20 mouse cellular contexts compared by ENCODE assay signal in genomic region chr3:30976991-30977603, GRCm38 (mm10). TPM values are rescaled to one million over a fixed set of nuclear protein-coding genes. Genes with fewer than 3 reads are reported as not detected.
DNase-seq lines count a peak whose midpoint lies in the region; ATAC-seq lines count a peak whose summit lies in the region.
"Had no signal": no experiment of that assay in that cellular context is flagged by ENCODE, and none has a peak within 500 bp of the region (broad histone marks: within the 10 kb centered on the region; RNA-seq: fewer than 3 reads in every experiment).

No protein-coding gene starts in this region.

- no peaks in the 10 kb centered on the region for H3K27me3 ChIP-seq in kidney, embryonic 15.5 days
- no peaks in the 10 kb centered on the region for H3K27me3 ChIP-seq in kidney, embryonic 14.5 days (ENCODE audit: control insufficient read depth, insufficient read depth, low read length)
- H3K27me3 ChIP-seq in kidney, embryonic 16.5 days (ENCODE audit: insufficient read depth, low read length), result no peaks in the 10 kb centered on the region
- no peaks in the 10 kb centered on the region for H3K27me3 ChIP-seq in lung, embryonic 16.5 days (ENCODE audit: control insufficient read depth, insufficient read depth, low read depth, low read length)
- H3K27me3 ChIP-seq in stomach, embryonic 16.5 days (ENCODE audit: control insufficient read depth, insufficient read depth, low read length), result no peaks in the 10 kb centered on the region
- H3K27me3 ChIP-seq: embryonic facial prominence, embryonic 15.5 days; heart, embryonic 13.5 days; megakaryocyte, embryonic 14.5 days had no signal

- ATAC-seq in kidney, embryonic 15.5 days (replicated peaks; ENCODE audit: low FRiP score), result no peak
- no peak for ATAC-seq in kidney, embryonic 14.5 days (ENCODE audit: low FRiP score, low TSS enrichment)
- peak; percentile 75; the same call in 1 of the 2 replicates for ATAC-seq in kidney, embryonic 16.5 days (ENCODE audit: low FRiP score, low TSS enrichment)
- peak; percentile 74 for ATAC-seq in lung, embryonic 16.5 days (ENCODE audit: low read depth)
- peak; percentile 77; the same call in 1 of the 2 replicates for ATAC-seq in stomach, embryonic 16.5 days (ENCODE audit: insufficient read depth, low FRiP score)
- ATAC-seq: midbrain, embryonic 16.5 days had no signal

- H3K4me2 ChIP-seq in kidney, embryonic 15.5 days, result no peak overlapping the region
- no peak overlapping the region for H3K4me2 ChIP-seq in kidney, embryonic 14.5 days (replicated peaks; ENCODE audit: low read depth, low read length)
- H3K4me2 ChIP-seq in kidney, embryonic 16.5 days (replicated peaks; ENCODE audit: low read depth, low read length), result no peak overlapping the region
- no peak overlapping the region for H3K4me2 ChIP-seq in lung, embryonic 16.5 days (ENCODE audit: low read depth, low read length)
- H3K4me2 ChIP-seq in stomach, embryonic 16.5 days (ENCODE audit: low read depth, low read length), result no peak overlapping the region
- H3K4me2 ChIP-seq: embryonic facial prominence, embryonic 15.5 days; heart, embryonic 13.5 days; liver, embryonic 11.5 days had no signal

- no peaks in the 10 kb centered on the region; the same call in 1 of the 2 replicates for H3K4me1 ChIP-seq in kidney, embryonic 15.5 days
- H3K4me1 ChIP-seq in kidney, embryonic 14.5 days (ENCODE audit: control insufficient read depth, insufficient read depth, low read length), result 0 out of 2 replicates have a peak, but pooled peaks cover 2% of the 10 kb centered on the region
- H3K4me1 ChIP-seq in kidney, embryonic 16.5 days (ENCODE audit: insufficient read depth, low read length), result peaks cover 6% of the 10 kb centered on the region; the same call in 1 of the 2 replicates
- H3K4me1 ChIP-seq in lung, embryonic 16.5 days (replicated peaks; ENCODE audit: control insufficient read depth, insufficient read depth, low read length), result no peaks in the 10 kb centered on the region
- H3K4me1 ChIP-seq in stomach, embryonic 16.5 days (ENCODE audit: control insufficient read depth, insufficient read depth, low read length), result peaks cover 4% of the 10 kb centered on the region; the same call in 1 of the 2 replicates
- H3K4me1 ChIP-seq: embryonic facial prominence, embryonic 15.5 days; hindbrain, embryonic 10.5 days had no signal

- no peak for DNase-seq in left cerebral cortex, adult 8-10 months (ENCODE audit: low spot score in 2 of 2)
- no peak for DNase-seq in right cerebral cortex, postnatal 36 days (ENCODE audit: low spot score in 2 of 2)
- no peak for DNase-seq in heart, postnatal 4 days
- DNase-seq: adrenal gland, adult 2 months; B cell, adult 2 months; cerebellum, adult 18-20 months; gastrocnemius, postnatal 25 days; right cerebral cortex, postnatal 25 days; thymus, postnatal 36 days had no signal

- no peak overlapping the region for H3K9ac ChIP-seq in kidney, embryonic 15.5 days
- H3K9ac ChIP-seq in kidney, embryonic 14.5 days (ENCODE audit: low read depth, low read length), result no peak overlapping the region
- no peak overlapping the region for H3K9ac ChIP-seq in kidney, embryonic 16.5 days (replicated peaks; ENCODE audit: low read length)
- H3K9ac ChIP-seq in lung, embryonic 16.5 days (ENCODE audit: low read length), result no peak overlapping the region
- no peak overlapping the region for H3K9ac ChIP-seq in stomach, embryonic 16.5 days (ENCODE audit: low read length)
- H3K9ac ChIP-seq: embryonic facial prominence, embryonic 15.5 days; heart, embryonic 13.5 days had no signal

- 0 out of 2 replicates have a peak overlapping the region, but pooled peaks have one; percentile 19 for H3K27ac ChIP-seq in kidney, embryonic 15.5 days
- H3K27ac ChIP-seq in kidney, embryonic 14.5 days (ENCODE audit: low read depth, low read length), result no peak overlapping the region
- H3K27ac ChIP-seq in kidney, embryonic 16.5 days (ENCODE audit: low read length), result peak overlapping the region; percentile 53; the same call in 1 of the 2 replicates
- H3K27ac ChIP-seq in lung, embryonic 16.5 days (ENCODE audit: low read length), result peak overlapping the region; percentile 71
- H3K27ac ChIP-seq in stomach, embryonic 16.5 days (ENCODE audit: low read length), result peak overlapping the region; percentile 74
- H3K27ac ChIP-seq: embryonic facial prominence, embryonic 15.5 days; heart, embryonic 13.5 days; hindbrain, embryonic 10.5 days had no signal

- H3K4me3 ChIP-seq in kidney, embryonic 15.5 days (replicated peaks), result no peak overlapping the region
- no peak overlapping the region for H3K4me3 ChIP-seq in kidney, embryonic 14.5 days (ENCODE audit: low read length)
- no peak overlapping the region for H3K4me3 ChIP-seq in kidney, embryonic 16.5 days (ENCODE audit: low read length)
- no peak overlapping the region for H3K4me3 ChIP-seq in lung, embryonic 16.5 days (ENCODE audit: low read length)
- H3K4me3 ChIP-seq in stomach, embryonic 16.5 days (replicated peaks; ENCODE audit: low read length), result no peak overlapping the region
- H3K4me3 ChIP-seq: embryonic facial prominence, embryonic 15.5 days; heart, embryonic 13.5 days; hindbrain, embryonic 10.5 days; megakaryocyte, embryonic 14.5 days had no signal

- H3K36me3 ChIP-seq in kidney, embryonic 15.5 days, result no peaks in the 10 kb centered on the region
- H3K36me3 ChIP-seq in kidney, embryonic 14.5 days (ENCODE audit: control insufficient read depth, insufficient read depth, low read length), result no peaks in the 10 kb centered on the region
- H3K36me3 ChIP-seq in kidney, embryonic 16.5 days (ENCODE audit: insufficient read depth, low read length), result no peaks in the 10 kb centered on the region
- no peaks in the 10 kb centered on the region for H3K36me3 ChIP-seq in lung, embryonic 16.5 days (ENCODE audit: control insufficient read depth, insufficient read depth, low read length)
- H3K36me3 ChIP-seq in stomach, embryonic 16.5 days (ENCODE audit: control insufficient read depth, insufficient read depth, low read length), result no peaks in the 10 kb centered on the region
- H3K36me3 ChIP-seq: embryonic facial prominence, embryonic 15.5 days; heart, embryonic 13.5 days; hindbrain, embryonic 10.5 days had no signal

- WGBS in kidney, embryonic 15.5 days, result 37% methylated on average over 1 of the region's 1 CpGs
- WGBS in kidney, embryonic 14.5 days, result 23% methylated on average over 1 of the region's 1 CpGs
- 41% methylated on average over 1 of the region's 1 CpGs for whole genome bisulfite sequencing in kidney, embryonic 16.5 days
- 32% methylated on average over 1 of the region's 1 CpGs for WGBS in lung, embryonic 16.5 days
- WGBS in stomach, embryonic 16.5 days, result 28% methylated on average over 1 of the region's 1 CpGs

- H3K9me3 ChIP-seq in kidney, embryonic 15.5 days (replicated peaks), result no peaks in the 10 kb centered on the region
- H3K9me3 ChIP-seq in kidney, embryonic 14.5 days (ENCODE audit: control insufficient read depth, low read length), result no peaks in the 10 kb centered on the region
- no peaks in the 10 kb centered on the region for H3K9me3 ChIP-seq in kidney, embryonic 16.5 days (ENCODE audit: low read length)
- no peaks in the 10 kb centered on the region for H3K9me3 ChIP-seq in lung, embryonic 16.5 days (ENCODE audit: control insufficient read depth, low read length)
- no peaks in the 10 kb centered on the region for H3K9me3 ChIP-seq in stomach, embryonic 16.5 days (replicated peaks; ENCODE audit: control insufficient read depth, low read length)
- H3K9me3 ChIP-seq: embryonic facial prominence, embryonic 15.5 days; heart, embryonic 13.5 days; hindbrain, embryonic 10.5 days; megakaryocyte, embryonic 14.5 days had no signal

RNA-seq across cellular contexts. Expression of gene Phc3, which starts 7.9 kb away (rescaled TPM):
- polyA plus RNA-seq in kidney, embryonic 15.5 days (2015; fragmentation: Nextera tagmentation; extraction: Ambion mirVana), result 5.8 and 7.0 TPM in 2 replicates
- 5.5 and 8.7 TPM in 2 replicates for polyA plus RNA-seq in kidney, embryonic 14.5 days (2014; fragmentation: Nextera tagmentation; extraction: Ambion mirVana)
- polyA plus RNA-seq in kidney, embryonic 16.5 days (2015; fragmentation: Nextera tagmentation; extraction: Ambion mirVana), result 5.1 and 6.8 TPM in 2 replicates
- polyA plus RNA-seq in lung, embryonic 16.5 days (2015; fragmentation: Nextera tagmentation; extraction: Ambion mirVana), result 6.7 and 7.2 TPM in 2 replicates
- 6.2 and 6.8 TPM in 2 replicates for polyA plus RNA-seq in stomach, embryonic 16.5 days (2015; fragmentation: Nextera tagmentation; extraction: Ambion mirVana)
- total RNA-seq in left cerebral cortex, adult 8-10 months (2022), result 10 to 100 TPM; 37.9 to 41.5 (median 40.4) TPM
- total RNA-seq in heart, postnatal 4 days (2021), result 10 to 100 TPM; 17.6 to 17.8 TPM

RNA-seq across cellular contexts. Expression of gene Prkci, which starts 18.4 kb away (rescaled TPM):
- polyA plus RNA-seq in kidney, embryonic 15.5 days (2015; fragmentation: Nextera tagmentation; extraction: Ambion mirVana), result 39.7 and 40.5 TPM in 2 replicates
- 19.4 and 48.4 TPM in 2 replicates for polyA plus RNA-seq in kidney, embryonic 14.5 days (2014; fragmentation: Nextera tagmentation; extraction: Ambion mirVana)
- polyA plus RNA-seq in kidney, embryonic 16.5 days (2015; fragmentation: Nextera tagmentation; extraction: Ambion mirVana), result 39.7 and 42.5 TPM in 2 replicates
- 51.0 and 53.2 TPM in 2 replicates for polyA plus RNA-seq in lung, embryonic 16.5 days (2015; fragmentation: Nextera tagmentation; extraction: Ambion mirVana)
- 40.3 and 41.9 TPM in 2 replicates for polyA plus RNA-seq in stomach, embryonic 16.5 days (2015; fragmentation: Nextera tagmentation; extraction: Ambion mirVana)
- total RNA-seq in left cerebral cortex, adult 8-10 months (2022), result 10 to 100 TPM; 50.3 to 65.1 (median 57.8) TPM
- 10 to 100 TPM; 23.0 to 26.6 TPM for total RNA-seq in heart, postnatal 4 days (2021)

Comparison
In these comparisons a context has a peak if more than half of its experiments do, and no peak if none do; other contexts are left out.
1. ATAC-seq: peak in kidney, embryonic 16.5 days (single experiment), lung, embryonic 16.5 days (single experiment) and stomach, embryonic 16.5 days (single experiment); none in kidney, embryonic 15.5 days (single experiment) and kidney, embryonic 14.5 days (single experiment).